Mouse (Mus musculus): ENCODE measurements around the gene Mpp3.

DNA sequence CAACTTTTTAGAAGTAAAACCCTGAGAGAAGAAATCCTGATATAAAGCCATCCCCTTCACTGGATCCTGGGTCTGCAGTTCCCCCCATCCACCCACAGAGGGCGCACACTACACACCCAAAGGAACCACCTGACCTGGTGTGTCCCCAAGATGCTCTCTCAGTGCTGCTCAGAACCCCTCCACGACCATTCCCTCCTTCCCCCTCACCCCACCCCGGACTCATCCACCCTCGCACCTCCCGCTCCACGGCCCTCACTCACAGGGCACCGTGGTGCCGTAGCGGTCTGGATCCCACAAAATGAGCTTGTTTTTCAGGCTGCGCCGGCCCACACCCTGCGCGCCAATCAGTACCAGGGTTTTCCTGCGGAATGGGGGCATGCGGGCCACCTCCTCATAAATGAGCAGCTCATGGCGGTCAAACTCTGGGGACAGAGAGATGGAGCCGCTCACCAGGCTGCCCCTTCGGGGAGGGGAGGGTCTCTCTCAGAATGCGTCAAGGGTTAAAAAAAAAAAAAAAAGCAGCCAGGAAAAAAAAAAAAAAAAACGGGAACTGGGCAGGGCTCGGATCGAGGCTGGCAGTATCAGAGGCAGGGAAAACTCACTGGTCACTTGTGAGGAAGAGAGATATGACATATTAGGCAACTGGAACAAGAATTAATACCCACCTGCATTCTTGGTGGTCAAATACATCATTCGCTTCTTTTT, 33.1 kb upstream of the Mpp3 start:
- TF ChIP-seq POLR2AphosphoS5 (IDR thresholded peaks at IDR 0.05; ENCODE audit: insufficient replicate concordance, low read depth, low read length), result no peak
- TF ChIP-seq CTCF (IDR thresholded peaks at IDR 0.05; ENCODE audit: low read depth, low read length), result peak; percentile 99
- TF ChIP-seq GATA2 (IDR thresholded peaks at IDR 0.05; ENCODE audit: borderline replicate concordance, low read depth, low read length), result no peak
